Mouse (Mus musculus) kidney, adult 2 months (tissue): ENCODE measurements at regions not wholly inside any gene's neighbourhood (a gene's known extent, or its start where the extent isn't known, plus 50 kb on each side); places are given as distances from the start of the nearest gene placed in this dataset.

ENCODE experiments used
- DNase-seq: peaks from one replicate; pipeline ENCODE4 v3.0.0; 2021
- H3K27ac ChIP-seq: fragments of 200-500 bp; 2 replicates; pipeline ENCODE4 v1.5.1; 2012; ENCODE audit warnings: low read depth, low read length, control low read depth, inconsistent platforms; ENCODE audit not compliant: insufficient read depth
- H3K27me3 ChIP-seq: fragments of 200-500 bp; replicated peaks from 2 replicates; pipeline ENCODE4 v1.6.1; 2012; ENCODE audit warnings: mild to moderate bottlenecking, moderate library complexity, low read length, inconsistent platforms; ENCODE audit not compliant: control insufficient read depth, insufficient read depth
- H3K36me3 ChIP-seq: fragments of 200-500 bp; 2 replicates; pipeline ENCODE4 v1.6.1; 2012; ENCODE audit warnings: mild to moderate bottlenecking, moderate library complexity, low read length, inconsistent platforms; ENCODE audit not compliant: control insufficient read depth, insufficient read depth
- H3K4me1 ChIP-seq: fragments of 200-500 bp; 2 replicates; pipeline ENCODE4 v1.6.1; 2011; ENCODE audit warnings: low read length; ENCODE audit not compliant: control insufficient read depth, insufficient read depth
- H3K4me3 ChIP-seq: fragments of 200-500 bp; 2 replicates; pipeline ENCODE4 v1.5.1; 2011; ENCODE audit warnings: mild to moderate bottlenecking, low read depth, low read length, control low read depth; ENCODE audit not compliant: insufficient read depth
- CTCF ChIP-seq: fragments of 200-500 bp; conservative IDR thresholded peaks from 2 replicates; pipeline ENCODE4 v1.5.1; 2011; ENCODE audit warnings: low read depth, mild to moderate bottlenecking, control low read depth, low read length, moderate library complexity, mixed read lengths; ENCODE audit not compliant: insufficient read depth, insufficient read length
- POLR2A ChIP-seq: fragments of 200-500 bp; IDR thresholded peaks from one replicate; pipeline ENCODE4 v1.6.1; 2011; ENCODE audit warnings: low read depth, low read length, control low read depth
- WGBS: fragments of 180-500 bp; shearing (Covaris S2); methylation state at CpG from one replicate; pipeline ENCODE4 v1.1.7; 2018; 5-methylcytosine and 5-hydroxymethylcytosine counted together

DNA sequence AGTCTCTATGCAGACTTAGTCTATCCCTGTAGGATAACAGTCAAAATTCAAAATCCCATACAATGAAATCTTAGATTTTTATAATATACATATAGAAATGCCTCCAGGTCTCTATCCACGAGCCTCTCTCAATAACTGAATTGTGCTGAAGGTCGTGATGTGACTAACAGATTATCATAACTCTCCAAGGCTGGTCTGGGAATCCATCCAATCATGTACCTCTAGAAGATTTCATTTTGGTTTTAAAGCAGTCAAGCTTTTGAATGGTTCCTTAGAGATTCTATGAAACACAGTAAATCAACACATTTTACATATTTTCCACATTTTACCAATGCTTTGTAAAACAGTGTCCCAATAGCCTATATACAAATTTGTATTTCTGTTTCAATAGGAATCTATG lies 557.7 kb upstream of the Gm11114 start:
- WGBS, result 75% methylated on average over 2 of the region's 2 CpGs
- TF ChIP-seq CTCF, result no peak
- TF ChIP-seq POLR2A, result no peak
- DNase-seq, result no peak
- no peak overlapping the region for H3K4me3 ChIP-seq
- no peaks in the 10 kb centered on the region for H3K27me3 ChIP-seq
- no peak overlapping the region for H3K27ac ChIP-seq
- no peaks in the 10 kb centered on the region for H3K36me3 ChIP-seq
- H3K4me1 ChIP-seq, result no peaks in the 10 kb centered on the region

DNA sequence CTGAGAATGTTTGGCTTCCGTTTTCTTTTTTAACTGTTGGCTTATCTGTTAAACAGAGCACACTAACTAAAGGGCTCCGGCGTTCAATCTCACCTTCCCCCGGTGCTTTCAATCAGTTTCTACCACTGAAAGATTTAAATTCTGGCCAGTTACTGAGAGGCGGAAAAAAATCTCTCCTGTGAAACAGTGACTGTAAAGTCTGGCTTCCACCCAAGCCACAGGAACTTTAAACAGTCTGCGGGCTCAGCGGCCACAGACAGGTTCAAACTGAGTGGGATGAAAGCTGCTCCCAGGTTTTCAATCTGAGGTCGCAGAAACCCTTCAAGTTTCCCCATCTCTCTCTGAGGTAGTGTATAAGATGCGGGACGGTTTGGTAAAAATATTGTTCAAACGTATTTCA lies 538.2 kb upstream of the Gm11114 start:
- WGBS, result 59% methylated on average over 11 of the region's 11 CpGs
- Histone ChIP-seq H3K36me3 (no peaks in the 10 kb centered on the region), H3K4me1 (no peaks in the 10 kb centered on the region), H3K27me3 (no peaks in the 10 kb centered on the region), H3K4me3 (no peak overlapping the region), H3K27ac (no peak overlapping the region)
- DNase-seq, result peak; percentile 4
- TF ChIP-seq CTCF (no peak), POLR2A (no peak)

GRCm38 (mm10) chr9:84775190-84775589 lies 537.4 kb upstream of the Gm11114 start:
- no peak for TF ChIP-seq CTCF
- TF ChIP-seq POLR2A, result no peak
- 66% methylated on average over 2 of the region's 2 CpGs for WGBS
- no peak overlapping the region for H3K4me3 ChIP-seq
- H3K27me3 ChIP-seq, result no peaks in the 10 kb centered on the region
- H3K4me1 ChIP-seq, result no peaks in the 10 kb centered on the region
- no peaks in the 10 kb centered on the region for H3K36me3 ChIP-seq
- no peak overlapping the region for H3K27ac ChIP-seq
- peak; percentile 1 for DNase-seq

GRCm38 (mm10) chr9:84779125-84779524 lies 533.4 kb upstream of the Gm11114 start:
- no peak for DNase-seq
- Histone ChIP-seq H3K4me3 (no peak overlapping the region), H3K4me1 (no peaks in the 10 kb centered on the region), H3K27ac (no peak overlapping the region), H3K27me3 (no peaks in the 10 kb centered on the region), H3K36me3 (no peaks in the 10 kb centered on the region)
- TF ChIP-seq POLR2A (no peak), CTCF (no peak)
- WGBS, result 82% methylated on average over 1 of the region's 1 CpGs

DNA sequence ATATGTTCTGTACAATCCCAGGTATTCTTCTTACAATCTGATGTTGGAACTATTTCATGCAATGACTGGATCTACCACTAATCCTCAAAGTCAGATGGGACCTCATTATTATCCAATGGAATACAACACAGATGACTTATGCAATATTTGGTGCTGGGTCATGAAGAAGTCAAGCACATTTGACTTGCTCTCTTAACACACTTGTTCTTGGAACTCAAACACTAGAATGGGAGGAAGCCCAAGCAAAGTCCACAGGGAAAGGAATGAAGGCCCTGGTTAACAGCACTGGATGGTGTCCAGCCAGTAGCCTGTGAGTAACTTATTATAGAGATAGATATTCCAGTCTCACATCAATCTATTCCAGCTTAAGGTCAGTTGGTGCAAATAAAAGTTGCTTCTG lies 486.8 kb upstream of the Gm11114 start:
- TF ChIP-seq CTCF (no peak), POLR2A (no peak)
- DNase-seq, result peak; percentile 91
- Histone ChIP-seq H3K4me1 (no peaks in the 10 kb centered on the region), H3K36me3 (no peaks in the 10 kb centered on the region), H3K4me3 (no peak overlapping the region), H3K27ac (no peak overlapping the region), H3K27me3 (no peaks in the 10 kb centered on the region)

DNA sequence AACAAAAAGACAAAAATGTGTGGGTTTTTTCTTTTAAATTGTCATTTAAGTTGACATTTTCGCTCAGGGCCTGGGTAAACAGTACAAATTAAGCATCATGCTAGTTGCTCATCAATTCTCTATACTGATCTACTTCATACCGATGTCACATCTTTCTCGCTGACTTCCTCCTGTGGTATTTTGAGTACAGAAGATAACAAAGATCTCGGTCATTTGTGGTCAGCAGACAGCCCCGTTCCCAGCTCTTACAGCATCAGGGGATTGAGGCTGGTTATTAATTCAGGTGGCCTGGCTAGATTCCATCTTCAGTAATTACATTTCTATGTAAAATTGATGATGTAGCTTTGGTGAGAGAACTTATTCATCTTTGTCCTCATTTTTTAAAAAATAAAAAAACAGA lies 483.6 kb upstream of the Gm11114 start:
- no peaks in the 10 kb centered on the region for H3K27me3 ChIP-seq
- H3K4me3 ChIP-seq, result no peak overlapping the region
- H3K27ac ChIP-seq, result no peak overlapping the region
- H3K4me1 ChIP-seq, result no peaks in the 10 kb centered on the region
- H3K36me3 ChIP-seq, result no peaks in the 10 kb centered on the region
- DNase-seq, result no peak
- TF ChIP-seq POLR2A (no peak), CTCF (no peak)
- WGBS, result 83% methylated on average over 5 of the region's 5 CpGs

DNA sequence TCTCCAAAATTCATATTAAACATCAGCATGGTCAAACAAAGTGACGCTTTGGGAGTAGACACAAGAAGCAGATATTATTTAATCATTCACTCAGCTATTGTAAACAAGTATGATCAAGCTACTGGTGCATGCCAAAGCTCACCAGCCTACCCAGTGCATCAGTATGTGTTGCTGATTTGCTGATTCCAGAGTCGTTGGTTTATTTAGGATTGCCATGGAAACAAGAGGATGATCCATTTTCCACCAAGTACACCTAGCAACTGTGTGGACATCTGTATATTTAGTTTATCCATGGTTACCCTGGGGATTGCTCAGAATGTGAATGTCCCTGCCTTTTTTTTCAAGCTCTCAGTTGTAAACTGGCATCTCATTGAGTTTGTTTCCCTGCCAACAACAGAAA lies 481.9 kb upstream of the Gm11114 start:
- Histone ChIP-seq H3K27me3 (no peaks in the 10 kb centered on the region), H3K36me3 (no peaks in the 10 kb centered on the region), H3K4me3 (no peak overlapping the region), H3K4me1 (no peaks in the 10 kb centered on the region), H3K27ac (no peak overlapping the region)
- TF ChIP-seq POLR2A, result no peak
- TF ChIP-seq CTCF, result no peak
- 62% methylated on average over 2 of the region's 2 CpGs for WGBS
- no peak for DNase-seq

DNA sequence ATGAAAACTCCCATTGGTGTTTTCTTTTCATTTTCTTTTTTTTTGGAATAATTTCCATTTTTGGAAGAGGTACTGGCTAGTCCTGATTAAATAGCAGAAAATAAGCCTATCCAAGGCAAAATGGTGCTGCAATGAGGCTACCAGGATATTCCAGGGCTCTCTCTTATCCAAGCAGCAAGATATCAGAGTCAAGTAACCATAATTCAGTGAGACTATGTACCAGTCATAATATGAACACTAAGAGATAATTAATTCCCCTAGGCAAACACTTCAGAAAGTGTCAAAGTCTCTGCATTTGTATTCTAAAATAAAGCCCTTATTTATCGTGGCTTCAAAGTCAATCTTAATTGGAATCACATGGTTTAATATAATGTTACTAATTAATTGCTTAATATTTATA lies 475.1 kb upstream of the Gm11114 start:
- Histone ChIP-seq H3K27ac (no peak overlapping the region), H3K4me1 (no peaks in the 10 kb centered on the region), H3K36me3 (no peaks in the 10 kb centered on the region), H3K4me3 (no peak overlapping the region), H3K27me3 (no peaks in the 10 kb centered on the region)
- TF ChIP-seq CTCF, result no peak
- no peak for TF ChIP-seq POLR2A
- WGBS, result 44% methylated on average over 1 of the region's 1 CpGs
- DNase-seq, result no peak
